Mouse (Mus musculus): Measurements from ENCODE around the gene Defb20.

Defb20 gene

DNA sequence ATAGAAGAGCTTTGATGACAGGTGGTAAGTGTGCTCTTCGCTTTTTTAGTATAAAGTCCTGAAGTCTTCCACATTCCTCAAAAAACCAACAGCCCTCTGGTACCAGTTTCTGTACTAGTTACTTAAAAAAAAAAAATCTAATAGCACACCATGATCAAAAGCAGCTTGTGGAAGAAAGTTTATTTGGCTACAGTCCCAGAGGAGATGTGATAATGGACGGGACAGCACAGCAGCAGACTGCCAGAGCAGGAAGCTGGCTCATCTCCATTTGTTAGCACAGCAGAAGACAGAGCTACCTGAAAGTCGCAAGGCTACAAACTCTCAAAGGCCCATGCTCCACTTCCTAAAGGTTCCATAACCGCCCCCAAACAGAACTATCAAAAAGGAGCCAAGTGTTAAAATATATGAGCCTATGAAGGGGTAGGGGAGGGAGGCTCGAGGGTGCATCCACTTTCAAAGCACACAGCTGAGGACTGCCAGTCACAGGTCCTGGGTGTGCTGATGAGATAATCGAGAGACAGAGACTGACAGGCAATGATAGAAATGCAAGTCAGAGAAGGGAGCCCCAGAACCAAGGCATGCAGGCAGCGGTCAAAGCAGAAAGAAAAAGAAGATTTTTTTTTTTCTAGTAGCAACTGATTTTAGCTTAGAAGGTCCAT, 23.5 kb downstream of the Defb20 start:
- DNase-seq, result no peak

DNA sequence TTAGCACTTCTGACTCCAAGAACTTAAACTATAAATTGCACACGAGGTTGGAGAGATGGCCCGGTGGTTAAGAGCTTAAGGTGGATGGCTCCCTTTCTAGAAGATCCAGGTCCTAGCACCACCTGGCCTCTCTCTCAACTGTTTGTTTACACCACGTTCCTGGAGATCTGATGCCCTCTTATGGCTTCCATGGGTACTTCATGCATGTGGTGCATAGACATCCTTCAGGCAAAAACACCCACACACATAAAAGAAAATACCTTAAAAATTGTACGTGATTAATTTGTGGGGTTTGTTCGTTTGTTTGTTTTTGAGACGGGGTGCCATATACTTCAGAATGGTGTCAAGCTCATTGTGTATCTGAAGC, 24.0 kb downstream of the Defb20 start:
- no peak for DNase-seq

DNA sequence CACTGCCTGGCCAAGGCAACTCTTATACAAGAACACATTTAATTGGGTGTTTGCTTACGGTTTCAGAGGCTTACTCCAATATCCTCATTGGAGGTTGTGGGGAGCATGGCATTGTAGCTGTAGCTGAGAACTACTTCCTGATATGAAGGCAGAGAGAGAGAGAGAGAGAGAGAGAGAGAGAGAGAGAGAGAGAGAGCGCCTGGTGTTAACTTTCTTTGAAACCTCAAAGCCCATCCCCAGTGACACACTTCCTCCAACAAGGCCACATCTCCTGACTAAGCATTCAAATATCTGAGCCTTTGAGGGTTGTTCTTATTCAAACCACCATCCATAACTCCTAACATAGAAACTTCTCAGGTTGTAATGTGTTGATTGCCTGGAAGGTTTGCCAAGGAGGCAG, 27.1 kb downstream of the Defb20 start:
- DNase-seq, result no peak

DNA sequence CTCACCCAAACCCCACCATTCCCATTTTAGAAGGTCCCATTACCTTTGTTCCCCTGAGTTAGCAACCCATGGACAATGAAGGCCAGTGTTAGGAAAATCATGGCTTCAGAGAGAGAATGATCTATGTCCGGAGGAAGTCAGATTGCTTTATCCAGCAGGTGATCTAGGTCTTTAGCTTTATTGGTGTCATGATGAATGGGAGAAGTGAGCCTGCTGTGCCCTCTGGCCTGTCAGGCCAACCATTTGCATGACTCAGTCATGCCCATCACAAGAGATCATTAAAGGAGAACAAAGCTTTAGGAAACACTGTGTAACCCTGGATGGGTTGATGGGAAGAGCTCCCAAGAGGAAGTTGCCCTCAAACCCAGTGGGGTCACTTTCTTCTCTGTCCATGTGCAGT, 34.7 kb downstream of the Defb20 start, which contains the start of gene Defb26:
Defb26 (minus strand) TSS at position 101 of the 400 bp plus-strand sequence.
- no peak for DNase-seq

DNA sequence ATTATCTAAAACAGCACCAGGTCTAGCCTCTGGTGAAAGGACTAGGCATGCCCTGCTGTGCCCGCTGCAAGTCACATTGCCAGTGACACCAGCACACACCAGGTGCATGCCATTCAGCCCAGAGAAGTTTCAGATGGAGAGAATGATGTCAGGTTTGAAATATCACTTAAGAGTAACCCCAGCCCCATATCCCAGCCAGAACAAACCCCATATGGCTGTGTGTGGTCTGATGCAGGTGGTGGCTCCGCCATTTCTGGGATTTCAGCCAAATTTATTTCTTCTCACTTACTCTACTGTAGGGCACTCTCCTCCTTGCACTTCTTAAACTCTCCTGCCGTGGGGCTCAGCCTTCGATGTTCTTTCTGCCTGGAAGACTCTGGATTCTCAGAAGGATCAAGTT, 39.2 kb downstream of the Defb20 start:
- DNase-seq, result no peak

DNA sequence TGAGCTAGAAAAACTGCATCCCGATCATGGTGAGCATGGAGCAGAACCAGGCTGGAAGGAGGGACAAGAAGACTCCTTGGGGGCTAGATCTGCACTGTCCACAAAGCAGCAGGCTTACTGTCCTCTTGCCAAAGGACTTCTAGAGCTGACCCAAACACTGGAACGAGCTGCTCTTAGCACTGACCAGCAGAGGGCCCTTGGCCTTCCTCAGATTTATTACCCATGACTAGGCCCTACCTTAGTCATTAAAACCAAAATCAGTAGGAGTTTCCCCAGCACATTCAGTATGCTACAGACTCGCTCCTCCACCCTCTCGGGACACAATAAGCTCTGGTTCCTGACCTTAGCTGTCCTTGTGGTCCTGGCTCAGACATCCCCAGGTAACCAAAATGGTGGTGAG, 41.1 kb downstream of the Defb20 start, which contains the start of gene Defb28:
Defb28 (plus strand) TSS at position 275 of the 400 bp plus-strand sequence.
- DNase-seq, result no peak

All from heart, adult 11 months (tissue).